Mouse (Mus musculus) kidney, postnatal 0 days (tissue): Measurements from ENCODE around the gene Bcat2. TPM values are rescaled to one million over a fixed set of nuclear protein-coding genes. Genes with fewer than 3 reads are reported as not detected.

ENCODE experiments used
- ATAC-seq: fragments of 200-750 bp; cut with Nextera tagmentation; replicated peaks from 2 replicates; pipeline ENCODE4 v1.8.0; 2017; ENCODE audit warnings: low read depth, moderate number of reproducible peaks, moderate TSS enrichment, moderate library complexity; ENCODE audit not compliant: low FRiP score
- DNase-seq: peaks from one replicate; pipeline ENCODE4 v3.0.0-alpha.2; 2016; ENCODE audit warnings: low spot score
- H3K27ac ChIP-seq: fragments of 300-500 bp; sonication (generic); 2 replicates; pipeline ENCODE4 v1.5.1; 2014; ENCODE audit warnings: mild to moderate bottlenecking
- H3K27me3 ChIP-seq: fragments of 300-500 bp; sonication (generic); 2 replicates; pipeline ENCODE4 v1.6.1; 2014; ENCODE audit warnings: low read length, mixed read lengths; ENCODE audit not compliant: insufficient read depth
- H3K36me3 ChIP-seq: fragments of 300-500 bp; sonication (generic); 2 replicates; pipeline ENCODE4 v1.6.1; 2014; ENCODE audit warnings: low read length, mixed read lengths; ENCODE audit not compliant: insufficient read depth
- H3K4me1 ChIP-seq: fragments of 300-500 bp; sonication (generic); replicated peaks from 2 replicates; pipeline ENCODE4 v1.6.1; 2014; ENCODE audit warnings: antibody characterized with exemption, low read length, mixed read lengths; ENCODE audit not compliant: insufficient read depth
- H3K4me2 ChIP-seq: fragments of 300-500 bp; sonication (generic); 2 replicates; pipeline ENCODE4 v1.6.1; 2014; ENCODE audit warnings: mild to moderate bottlenecking, low read length, moderate library complexity, mixed read lengths
- H3K4me3 ChIP-seq: fragments of 300-500 bp; sonication (generic); replicated peaks from 2 replicates; pipeline ENCODE4 v1.5.1; 2014; ENCODE audit warnings: low read depth, low read length
- H3K9ac ChIP-seq: fragments of 300-500 bp; sonication (generic); 2 replicates; pipeline ENCODE4 v1.6.1; 2014; ENCODE audit warnings: low read depth, low read length
- H3K9me3 ChIP-seq: fragments of 300-500 bp; sonication (generic); replicated peaks from 2 replicates; pipeline ENCODE4 v1.6.1; 2016; ENCODE audit warnings: low read length, inconsistent platforms, mixed read lengths
- CTCF ChIP-seq: IDR thresholded peaks from 2 replicates; pipeline ENCODE4 v1.5.1; 2016; ENCODE audit warnings: antibody characterized with exemption, low read depth, mild to moderate bottlenecking, moderate library complexity
- WGBS: fragments of 180-500 bp; shearing (Covaris S2); extraction: QIAGEN DNeasy Blood & Tissue Kit; methylation state at CpG from one replicate; pipeline ENCODE4 v1.1.7; 2014; 5-methylcytosine and 5-hydroxymethylcytosine counted together
- polyA plus RNA-seq: library from polyadenylated mRNA; unstranded; fragments of >200 nt; fragmentation: Nextera tagmentation; extraction: Ambion mirVana; gene quantifications from 2 replicates; pipeline ENCODE4 v1.2.1, GENCODE M21; 2015

Gene Bcat2
- 92.7 and 93.0 TPM in 2 replicates for polyA plus RNA-seq

DNA sequence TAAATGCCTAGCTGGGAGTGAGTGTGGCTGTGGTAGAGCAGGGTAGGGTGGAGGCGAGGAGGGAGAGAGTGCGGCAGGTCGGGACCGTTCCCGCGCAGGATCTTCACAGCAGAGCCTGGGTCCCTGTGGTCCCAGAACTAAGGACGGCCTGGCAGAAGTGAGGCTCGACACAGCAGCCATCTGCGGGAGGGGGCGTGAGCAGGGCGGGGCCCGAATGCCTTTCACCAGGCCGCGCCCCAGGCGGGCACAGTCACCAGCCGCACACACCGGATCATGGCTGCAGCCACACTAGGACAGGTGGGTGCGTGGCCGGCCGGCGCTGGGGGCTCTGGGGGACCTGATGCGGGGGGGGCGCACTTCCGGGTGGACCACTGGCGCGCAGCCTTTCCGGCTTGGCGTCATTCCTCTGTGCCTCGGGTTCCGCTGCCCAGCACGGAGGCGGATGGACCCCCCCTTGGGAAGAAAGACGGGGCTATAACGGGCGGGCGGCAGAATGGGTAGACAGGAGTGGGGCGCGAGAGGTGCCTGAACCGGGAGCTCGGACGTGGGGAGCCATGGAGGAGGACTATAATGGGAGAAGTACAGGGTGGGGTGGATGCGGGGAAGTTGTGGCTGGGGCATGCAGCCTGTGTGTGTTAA lies at the start of gene Bcat2:
Bcat2 (plus strand) TSS at position 51 of the 639 bp plus-strand sequence.
- peaks cover 28% of the 10 kb centered on the region for H3K4me1 ChIP-seq
- no peaks in the 10 kb centered on the region for H3K9me3 ChIP-seq
- under 1% methylated on average over 42 of the region's 42 CpGs for WGBS
- peak within 1 kb of the TSS; percentile 92 for H3K27ac ChIP-seq
- H3K4me3 ChIP-seq = peak within 1 kb of the TSS; percentile 70
- no peak for TF ChIP-seq CTCF
- H3K27me3 ChIP-seq = no peaks in the 10 kb centered on the region
- no peaks in the 10 kb centered on the region for H3K36me3 ChIP-seq
- DNase-seq (peak; percentile 81), ATAC-seq (peak; percentile 44)
- peak within 1 kb of the TSS; percentile 84 for H3K4me2 ChIP-seq
- peak within 1 kb of the TSS; percentile 80 for H3K9ac ChIP-seq

DNA sequence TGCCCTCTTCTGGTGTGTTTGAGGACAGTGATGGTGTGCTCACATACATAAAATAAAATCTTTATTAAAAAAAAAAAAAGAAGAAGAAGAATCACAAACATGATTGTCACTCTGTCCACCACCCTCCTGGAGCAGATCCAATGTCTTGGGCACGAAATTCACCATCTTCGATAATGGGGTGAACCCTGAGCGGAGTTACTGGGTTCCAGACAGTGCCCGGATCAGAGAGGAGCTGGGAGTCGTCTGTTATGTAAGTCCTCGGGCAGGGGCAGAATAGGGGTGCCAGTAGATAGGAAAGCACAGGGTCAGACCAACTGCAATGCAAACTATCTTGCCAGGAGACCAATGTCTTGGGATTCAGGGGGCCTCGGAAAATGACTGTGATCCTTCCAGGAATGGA lies 49.3 kb upstream of the Bcat2 start:
- Histone ChIP-seq H3K4me1 (peaks cover 27% of the 10 kb centered on the region), H3K4me3 (no peak overlapping the region), H3K27ac (no peak overlapping the region), H3K36me3 (0 out of 2 replicates have a peak, but pooled peaks cover 8% of the 10 kb centered on the region), H3K9me3 (no peaks in the 10 kb centered on the region), H3K4me2 (no peak overlapping the region), H3K27me3 (no peaks in the 10 kb centered on the region), H3K9ac (no peak overlapping the region)
- no peak for DNase-seq
- 87% methylated on average over 7 of the region's 7 CpGs for WGBS
- no peak; the same call in 1 of the 2 replicates for TF ChIP-seq CTCF
- no peak for ATAC-seq

DNA sequence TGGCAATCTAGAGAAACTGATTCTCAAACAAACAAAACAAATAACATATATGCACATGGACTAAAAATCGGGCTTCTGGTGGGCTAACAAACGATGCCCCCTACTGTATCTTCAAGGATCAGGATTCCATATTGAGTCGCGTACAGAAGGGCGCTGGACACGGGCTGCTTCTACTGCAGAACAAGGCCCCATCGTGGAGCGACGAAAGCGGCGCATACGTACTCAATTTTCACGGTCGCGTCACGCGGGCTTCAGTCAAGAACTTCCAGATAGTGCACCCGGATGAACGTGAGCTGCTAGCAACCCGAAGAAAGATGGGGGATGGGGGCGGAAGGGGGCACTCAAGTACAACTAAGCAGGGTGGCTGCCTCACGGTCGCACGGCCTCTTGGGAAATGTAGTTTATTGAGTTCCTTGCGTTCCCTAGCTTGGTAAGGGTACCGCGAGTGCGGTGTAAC lies 48.2 kb upstream of the Bcat2 start:
- Histone ChIP-seq H3K27me3 (no peaks in the 10 kb centered on the region), H3K9ac (peak overlapping the region; percentile 62), H3K4me2 (peak overlapping the region; percentile 64), H3K4me3 (peak overlapping the region; percentile 53), H3K36me3 (0 out of 2 replicates have a peak, but pooled peaks cover 8% of the 10 kb centered on the region), H3K4me1 (peaks cover 27% of the 10 kb centered on the region), H3K27ac (peak overlapping the region; percentile 88), H3K9me3 (no peaks in the 10 kb centered on the region)
- WGBS = under 1% methylated on average over 28 of the region's 28 CpGs
- peak; percentile 47 for TF ChIP-seq CTCF
- DNase-seq (peak; percentile 94), ATAC-seq (peak; percentile 38)

DNA sequence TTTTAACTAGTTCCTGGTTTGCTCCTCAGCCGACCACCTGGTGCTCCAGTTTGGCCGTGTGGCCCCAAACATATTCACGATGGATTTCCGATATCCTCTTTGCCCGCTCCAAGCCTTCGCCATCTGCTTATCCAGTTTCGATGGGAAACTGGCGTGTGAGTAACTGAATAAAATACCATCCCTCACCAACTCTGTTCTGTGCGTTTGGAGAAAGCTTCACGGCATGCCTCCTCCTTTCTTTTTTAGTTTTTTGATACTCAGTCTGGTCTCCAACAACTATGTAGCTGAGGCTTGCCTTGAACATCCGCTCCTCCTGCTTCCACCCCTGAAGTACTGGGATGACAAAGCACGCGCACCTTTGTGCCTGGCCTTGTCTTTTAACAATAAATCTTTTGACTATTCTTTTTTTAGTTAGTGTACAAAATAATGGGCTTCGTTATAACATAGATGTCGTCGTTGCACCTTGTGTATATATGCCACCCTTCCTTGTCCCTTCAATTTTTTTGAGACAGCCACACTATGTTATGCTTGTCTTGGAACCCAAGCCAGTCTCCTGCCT lies 47.7 kb upstream of the Bcat2 start:
- 56% methylated on average over 16 of the region's 16 CpGs for WGBS
- TF ChIP-seq CTCF = no peak
- Histone ChIP-seq H3K4me2 (peak overlapping the region; percentile 64), H3K27me3 (no peaks in the 10 kb centered on the region), H3K9me3 (no peaks in the 10 kb centered on the region), H3K4me1 (peaks cover 27% of the 10 kb centered on the region), H3K9ac (peak overlapping the region; percentile 62; the same call in 1 of the 2 replicates), H3K36me3 (0 out of 2 replicates have a peak, but pooled peaks cover 8% of the 10 kb centered on the region), H3K27ac (peak overlapping the region; percentile 88; the same call in 1 of the 2 replicates), H3K4me3 (peak overlapping the region; percentile 53)
- DNase-seq (no peak), ATAC-seq (no peak)

DNA sequence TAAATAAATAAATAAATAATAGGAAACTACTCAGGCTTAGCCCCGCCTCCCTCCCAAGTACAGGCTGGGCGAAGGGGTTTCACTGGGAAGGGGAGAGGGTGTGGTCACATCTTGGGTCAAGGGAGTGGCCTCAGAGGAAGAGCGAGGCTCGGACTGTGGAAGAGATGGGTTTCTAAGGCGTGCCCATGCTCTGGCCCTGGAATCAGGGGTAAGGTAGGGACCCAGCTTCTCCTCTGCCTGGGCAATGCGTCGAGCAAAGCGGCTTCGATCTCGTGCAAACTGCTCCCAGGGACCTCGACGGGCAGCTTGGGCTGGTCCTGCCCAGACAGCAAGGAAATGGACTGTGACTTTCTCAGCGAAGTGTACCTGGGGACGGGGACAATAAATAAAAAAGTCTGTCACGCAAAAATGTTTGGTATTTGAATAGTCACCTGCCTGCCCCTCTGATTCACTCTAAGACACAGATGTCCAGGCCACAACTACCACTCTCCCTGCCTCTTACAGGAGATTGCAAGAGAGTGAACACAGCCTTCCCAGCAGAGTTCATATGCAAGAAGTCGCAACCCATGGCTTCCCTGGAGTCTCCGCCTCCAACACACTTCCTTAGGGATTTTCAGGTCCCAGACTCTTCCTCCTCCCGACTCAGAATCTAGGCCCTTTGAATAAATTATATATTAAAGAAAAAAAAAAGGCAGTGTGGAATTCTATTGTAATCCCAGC lies 46.8 kb upstream of the Bcat2 start:
- WGBS = 49% methylated on average over 18 of the region's 18 CpGs
- H3K27me3 ChIP-seq = no peaks in the 10 kb centered on the region
- no peak for TF ChIP-seq CTCF
- peak overlapping the region; percentile 45 for H3K4me2 ChIP-seq
- peak overlapping the region; percentile 54; the same call in 1 of the 2 replicates for H3K27ac ChIP-seq
- H3K4me3 ChIP-seq = peak overlapping the region; percentile 13; the same call in 1 of the 2 replicates
- H3K36me3 ChIP-seq = 0 out of 2 replicates have a peak, but pooled peaks cover 8% of the 10 kb centered on the region
- no peaks in the 10 kb centered on the region for H3K9me3 ChIP-seq
- H3K9ac ChIP-seq = peak overlapping the region; percentile 38; the same call in 1 of the 2 replicates
- DNase-seq (no peak), ATAC-seq (no peak)
- H3K4me1 ChIP-seq = peaks cover 27% of the 10 kb centered on the region

DNA sequence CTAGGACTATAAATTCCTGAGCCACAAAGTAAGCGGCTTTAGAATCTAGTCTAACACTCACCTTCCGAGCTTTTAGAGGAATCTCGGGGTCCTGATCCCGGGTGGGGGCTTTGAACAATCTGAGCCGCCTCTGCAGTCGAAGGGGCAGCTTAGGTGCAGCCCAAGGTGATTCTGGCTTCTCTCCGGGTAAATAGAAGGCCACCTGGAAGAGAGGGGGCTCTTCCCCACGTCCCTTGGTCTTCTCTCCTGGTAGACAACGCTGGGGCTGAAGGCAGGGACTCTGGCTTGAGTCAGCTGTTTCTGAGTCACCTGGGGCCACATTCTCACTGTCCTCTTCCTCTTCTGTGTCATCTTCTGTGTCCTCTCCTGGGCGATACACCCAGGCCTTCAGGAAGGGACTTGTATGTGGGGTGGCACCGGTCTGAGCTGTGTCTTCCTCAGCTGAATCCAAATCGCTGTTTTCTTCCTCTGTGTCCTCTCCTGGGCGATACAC lies 46.2 kb upstream of the Bcat2 start:
- H3K4me3 ChIP-seq = 0 out of 2 replicates have a peak overlapping the region, but pooled peaks have one; percentile 13
- 0 out of 2 replicates have a peak, but pooled peaks cover 8% of the 10 kb centered on the region for H3K36me3 ChIP-seq
- no peak for TF ChIP-seq CTCF
- ATAC-seq (no peak), DNase-seq (no peak)
- no peaks in the 10 kb centered on the region for H3K27me3 ChIP-seq
- H3K9me3 ChIP-seq = no peaks in the 10 kb centered on the region
- H3K9ac ChIP-seq = peak overlapping the region; percentile 38; the same call in 1 of the 2 replicates
- H3K4me1 ChIP-seq = peaks cover 27% of the 10 kb centered on the region
- WGBS = 80% methylated on average over 12 of the region's 13 CpGs
- H3K27ac ChIP-seq = peak overlapping the region; percentile 54; the same call in 1 of the 2 replicates
- H3K4me2 ChIP-seq = peak overlapping the region; percentile 45
